Mouse (Mus musculus): ENCODE measurements around the gene 2310034G01Rik. TPM values are rescaled to one million over a fixed set of nuclear protein-coding genes. Genes with fewer than 3 reads are reported as not detected.

Gene 2310034G01Rik
- polyA plus RNA-seq, 1 experiment from 2014 or later = 1.8 TPM

- 0 out of 2 replicates have a peak, but pooled peaks cover 5% of the 10 kb centered on the region for H3K36me3 ChIP-seq (ENCODE audit: control insufficient read depth, insufficient read depth, low read length)
- H3K27me3 ChIP-seq (ENCODE audit: control insufficient read depth, insufficient read depth, low read length) = peaks cover 2% of the 10 kb centered on the region; the same call in 1 of the 2 replicates
- no peaks in the 10 kb centered on the region for H3K9me3 ChIP-seq (replicated peaks; ENCODE audit: control insufficient read depth, low read length)
- H3K27ac ChIP-seq (ENCODE audit: low read length) = no peak overlapping the region
- 83% methylated on average over 3 of the region's 3 CpGs for WGBS
- no peak overlapping the region for H3K9ac ChIP-seq (ENCODE audit: low read length)
- peaks cover 22% of the 10 kb centered on the region for H3K4me1 ChIP-seq (ENCODE audit: control insufficient read depth, insufficient read depth, low read length)
- no peak overlapping the region for H3K4me2 ChIP-seq (ENCODE audit: low read depth, low read length)
- H3K4me3 ChIP-seq (replicated peaks; ENCODE audit: low read length) = no peak overlapping the region
- ATAC-seq (ENCODE audit: insufficient read depth, low FRiP score) = no peak
Observed at GRCm38 (mm10) chr19:46331936-46332335, 18.2 kb downstream of the 2310034G01Rik start.

- Histone ChIP-seq H3K9ac (ENCODE audit: low read length) (no peak overlapping the region), H3K27me3 (ENCODE audit: control insufficient read depth, insufficient read depth, low read length) (peaks cover 8% of the 10 kb centered on the region), H3K4me2 (ENCODE audit: low read depth, low read length) (no peak overlapping the region), H3K9me3 (replicated peaks; ENCODE audit: control insufficient read depth, low read length) (no peaks in the 10 kb centered on the region), H3K4me3 (replicated peaks; ENCODE audit: low read length) (no peak overlapping the region), H3K27ac (ENCODE audit: low read length) (no peak overlapping the region), H3K36me3 (ENCODE audit: control insufficient read depth, insufficient read depth, low read length) (0 out of 2 replicates have a peak, but pooled peaks cover 5% of the 10 kb centered on the region), H3K4me1 (ENCODE audit: control insufficient read depth, insufficient read depth, low read length) (peaks cover 25% of the 10 kb centered on the region)
- 89% methylated on average over 14 of the region's 14 CpGs for WGBS
- ATAC-seq (ENCODE audit: insufficient read depth, low FRiP score) = no peak
Observed at GRCm38 (mm10) chr19:46331326-46331725, 18.8 kb downstream of the 2310034G01Rik start.

DNA sequence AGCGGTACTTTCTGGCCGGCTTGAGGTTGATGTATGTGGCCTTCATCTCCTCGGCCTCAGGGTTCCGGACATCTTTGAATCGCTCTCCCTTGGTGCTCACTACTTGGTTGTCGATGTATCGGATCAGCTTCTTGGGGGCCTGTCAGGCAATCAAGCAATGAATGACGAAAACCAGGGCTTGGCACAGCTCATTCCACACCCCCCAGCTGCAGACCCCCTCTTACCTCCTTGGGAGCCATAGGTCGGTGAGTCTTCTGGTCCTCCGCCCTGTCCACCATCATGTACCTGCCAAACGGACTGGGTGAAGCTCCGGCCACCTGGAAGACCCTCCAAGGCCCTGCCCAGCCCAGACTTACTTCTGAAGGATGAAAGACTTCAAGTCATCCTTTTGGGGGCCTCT, 19.4 kb downstream of the 2310034G01Rik start:
- Histone ChIP-seq H3K4me3 (replicated peaks; ENCODE audit: low read length) (no peak overlapping the region), H3K4me1 (ENCODE audit: control insufficient read depth, insufficient read depth, low read length) (peaks cover 25% of the 10 kb centered on the region), H3K36me3 (ENCODE audit: control insufficient read depth, insufficient read depth, low read length) (0 out of 2 replicates have a peak, but pooled peaks cover 5% of the 10 kb centered on the region), H3K9me3 (replicated peaks; ENCODE audit: control insufficient read depth, low read length) (no peaks in the 10 kb centered on the region), H3K27me3 (ENCODE audit: control insufficient read depth, insufficient read depth, low read length) (peaks cover 13% of the 10 kb centered on the region), H3K4me2 (ENCODE audit: low read depth, low read length) (no peak overlapping the region), H3K9ac (ENCODE audit: low read length) (no peak overlapping the region), H3K27ac (ENCODE audit: low read length) (no peak overlapping the region)
- no peak for ATAC-seq (ENCODE audit: insufficient read depth, low FRiP score)
- 94% methylated on average over 12 of the region's 12 CpGs for WGBS

DNA sequence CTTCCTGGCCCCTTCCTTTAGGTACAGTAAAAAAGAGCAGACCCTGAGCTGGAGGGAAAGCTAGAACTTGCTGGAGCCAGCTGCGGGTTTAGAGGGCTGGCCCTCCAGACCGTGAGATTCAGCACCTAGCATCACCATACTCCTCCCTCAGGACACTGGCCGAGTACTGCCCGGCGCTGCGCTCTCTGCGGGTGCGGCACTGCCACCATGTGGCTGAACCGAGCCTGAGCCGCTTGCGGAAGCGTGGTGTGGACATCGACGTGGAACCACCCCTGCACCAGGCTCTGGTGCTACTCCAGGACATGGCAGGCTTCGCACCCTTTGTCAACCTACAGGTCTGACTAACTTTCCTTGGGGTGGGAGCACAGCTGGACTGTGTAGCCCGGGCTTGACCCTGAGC, 20.2 kb downstream of the 2310034G01Rik start:
- Histone ChIP-seq H3K4me3 (replicated peaks; ENCODE audit: low read length) (peak overlapping the region; percentile 16; the same call in 1 of the 2 replicates), H3K4me1 (ENCODE audit: control insufficient read depth, insufficient read depth, low read length) (peaks cover 25% of the 10 kb centered on the region), H3K27me3 (ENCODE audit: control insufficient read depth, insufficient read depth, low read length) (peaks cover 17% of the 10 kb centered on the region), H3K9me3 (replicated peaks; ENCODE audit: control insufficient read depth, low read length) (no peaks in the 10 kb centered on the region), H3K27ac (ENCODE audit: low read length) (no peak overlapping the region), H3K36me3 (ENCODE audit: control insufficient read depth, insufficient read depth, low read length) (0 out of 2 replicates have a peak, but pooled peaks cover 5% of the 10 kb centered on the region), H3K4me2 (ENCODE audit: low read depth, low read length) (peak overlapping the region; percentile 100; the same call in 1 of the 2 replicates), H3K9ac (ENCODE audit: low read length) (no peak overlapping the region)
- peak; percentile 51; the same call in 1 of the 2 replicates for ATAC-seq (ENCODE audit: insufficient read depth, low FRiP score)
- WGBS = 6% methylated on average over 16 of the region's 16 CpGs

DNA sequence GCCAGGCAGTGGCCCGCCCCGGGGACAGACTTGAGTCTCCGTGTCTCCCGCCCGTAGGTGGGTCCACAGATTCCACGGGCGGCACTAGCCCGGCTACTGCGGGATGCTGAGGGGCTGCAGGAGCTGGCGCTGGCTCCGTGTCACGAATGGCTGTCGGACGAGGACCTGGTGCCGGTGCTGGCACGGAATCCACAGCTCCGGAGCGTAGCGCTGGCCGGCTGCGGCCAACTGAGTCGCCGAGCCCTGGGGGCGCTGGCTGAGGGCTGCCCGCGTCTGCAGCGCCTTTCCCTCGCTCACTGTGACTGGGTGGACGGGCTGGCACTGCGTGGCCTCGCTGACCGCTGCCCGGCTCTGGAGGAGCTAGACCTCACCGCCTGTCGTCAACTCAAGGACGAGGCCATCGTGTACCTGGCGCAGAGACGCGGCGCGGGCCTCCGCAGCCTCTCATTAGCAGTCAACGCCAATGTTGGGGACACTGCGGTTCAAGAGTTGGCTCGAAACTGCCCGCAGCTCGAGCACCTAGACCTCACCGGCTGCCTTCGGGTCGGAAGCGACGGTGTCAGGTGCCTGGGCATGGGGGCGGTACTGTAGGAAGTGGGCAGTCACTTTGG, 21.0 kb downstream of the 2310034G01Rik start:
- H3K36me3 ChIP-seq (ENCODE audit: control insufficient read depth, insufficient read depth, low read length) = 0 out of 2 replicates have a peak, but pooled peaks cover 5% of the 10 kb centered on the region
- peaks cover 25% of the 10 kb centered on the region for H3K4me1 ChIP-seq (ENCODE audit: control insufficient read depth, insufficient read depth, low read length)
- peak overlapping the region; percentile 76 for H3K9ac ChIP-seq (ENCODE audit: low read length)
- H3K27ac ChIP-seq (ENCODE audit: low read length) = peak overlapping the region; percentile 84
- peak overlapping the region; percentile 58 for H3K4me3 ChIP-seq (replicated peaks; ENCODE audit: low read length)
- ATAC-seq (ENCODE audit: insufficient read depth, low FRiP score) = no peak
- H3K27me3 ChIP-seq (ENCODE audit: control insufficient read depth, insufficient read depth, low read length) = peaks cover 22% of the 10 kb centered on the region
- H3K9me3 ChIP-seq (replicated peaks; ENCODE audit: control insufficient read depth, low read length) = no peaks in the 10 kb centered on the region
- H3K4me2 ChIP-seq (ENCODE audit: low read depth, low read length) = peak overlapping the region; percentile 100
- WGBS = 3% methylated on average over 54 of the region's 54 CpGs

- H3K27ac ChIP-seq (ENCODE audit: low read length) = peak within 1 kb of the TSS; percentile 84
- H3K4me2 ChIP-seq (ENCODE audit: low read depth, low read length) = peak within 1 kb of the TSS; percentile 100
- under 1% methylated on average over 81 of the region's 81 CpGs for WGBS
Observed at GRCm38 (mm10) chr19:46328081-46329030, 21.7 kb downstream of the 2310034G01Rik start, which contains the start of gene Fbxl15. Gene Fbxl15 (plus strand): TSS chr19:46328184.

GRCm38 (mm10) chr19:46327531-46328064, 22.5 kb downstream of the 2310034G01Rik start:
- H3K27me3 ChIP-seq (ENCODE audit: control insufficient read depth, insufficient read depth, low read length) = peaks cover 22% of the 10 kb centered on the region
- 25% methylated on average over 14 of the region's 14 CpGs for WGBS
- peak overlapping the region; percentile 100 for H3K4me2 ChIP-seq (ENCODE audit: low read depth, low read length)
- H3K9ac ChIP-seq (ENCODE audit: low read length) = peak overlapping the region; percentile 76
- 0 out of 2 replicates have a peak, but pooled peaks cover 5% of the 10 kb centered on the region for H3K36me3 ChIP-seq (ENCODE audit: control insufficient read depth, insufficient read depth, low read length)
- no peak for ATAC-seq (ENCODE audit: insufficient read depth, low FRiP score)
- peaks cover 25% of the 10 kb centered on the region for H3K4me1 ChIP-seq (ENCODE audit: control insufficient read depth, insufficient read depth, low read length)
- H3K9me3 ChIP-seq (replicated peaks; ENCODE audit: control insufficient read depth, low read length) = no peaks in the 10 kb centered on the region
- no peak overlapping the region; the same call in 1 of the 2 replicates for H3K27ac ChIP-seq (ENCODE audit: low read length)
- peak overlapping the region; percentile 58 for H3K4me3 ChIP-seq (replicated peaks; ENCODE audit: low read length)

More at GRCm38 (mm10) chr19:46328081-46329030, 21.7 kb downstream of the 2310034G01Rik start, which contains the start of gene Fbxl15:
- Histone ChIP-seq H3K4me1 (ENCODE audit: control insufficient read depth, insufficient read depth, low read length) (peaks cover 25% of the 10 kb centered on the region), H3K9ac (ENCODE audit: low read length) (peak within 1 kb of the TSS; percentile 76), H3K27me3 (ENCODE audit: control insufficient read depth, insufficient read depth, low read length) (peaks cover 22% of the 10 kb centered on the region), H3K4me3 (replicated peaks; ENCODE audit: low read length) (peak within 1 kb of the TSS; percentile 58), H3K36me3 (ENCODE audit: control insufficient read depth, insufficient read depth, low read length) (0 out of 2 replicates have a peak, but pooled peaks cover 5% of the 10 kb centered on the region), H3K9me3 (replicated peaks; ENCODE audit: control insufficient read depth, low read length) (no peaks in the 10 kb centered on the region)
- peak; percentile 91 for ATAC-seq (ENCODE audit: insufficient read depth, low FRiP score)

GRCm38 (mm10) chr19:46326756-46327305, 23.3 kb downstream of the 2310034G01Rik start, which contains the start of gene Psd:
Gene Psd (minus strand): TSS chr19:46327156.
- no peak for ATAC-seq (ENCODE audit: insufficient read depth, low FRiP score)
- peak within 1 kb of the TSS; percentile 84 for H3K27ac ChIP-seq (ENCODE audit: low read length)
- H3K4me2 ChIP-seq (ENCODE audit: low read depth, low read length) = peak within 1 kb of the TSS; percentile 100
- H3K9me3 ChIP-seq (replicated peaks; ENCODE audit: control insufficient read depth, low read length) = no peaks in the 10 kb centered on the region
- under 1% methylated on average over 35 of the region's 35 CpGs for WGBS
- H3K36me3 ChIP-seq (ENCODE audit: control insufficient read depth, insufficient read depth, low read length) = 0 out of 2 replicates have a peak, but pooled peaks cover 5% of the 10 kb centered on the region
- H3K4me1 ChIP-seq (ENCODE audit: control insufficient read depth, insufficient read depth, low read length) = peaks cover 33% of the 10 kb centered on the region
- peak within 1 kb of the TSS; percentile 58 for H3K4me3 ChIP-seq (replicated peaks; ENCODE audit: low read length)
- peaks cover 22% of the 10 kb centered on the region for H3K27me3 ChIP-seq (ENCODE audit: control insufficient read depth, insufficient read depth, low read length)
- H3K9ac ChIP-seq (ENCODE audit: low read length) = peak within 1 kb of the TSS; percentile 76
